Mouse (Mus musculus) cortical plate, adult 2 months (tissue): ENCODE data around the gene Armc5. TPM values are rescaled to one million over a fixed set of nuclear protein-coding genes. Genes with fewer than 3 reads are reported as not detected.

Experiments
- H3K27ac ChIP-seq: fragments of 200-500 bp; 2 replicates; pipeline ENCODE4 v1.5.1; 2012; ENCODE audit warnings: low read length, control low read depth, inconsistent platforms; ENCODE audit not compliant: insufficient read depth
- H3K4me1 ChIP-seq: fragments of 200-500 bp; 2 replicates; pipeline ENCODE4 v1.6.1; 2011; ENCODE audit warnings: low read length; ENCODE audit not compliant: control insufficient read depth, insufficient read depth
- H3K4me3 ChIP-seq: fragments of 200-500 bp; 2 replicates; pipeline ENCODE4 v1.5.1; 2011; ENCODE audit warnings: mild to moderate bottlenecking, low read length, control low read depth; ENCODE audit not compliant: insufficient read depth
- CTCF ChIP-seq: fragments of 200-500 bp; IDR thresholded peaks from 2 replicates; pipeline ENCODE4 v1.5.1; 2011; ENCODE audit warnings: mild to moderate bottlenecking, control low read depth, low read length; ENCODE audit not compliant: insufficient read depth; ENCODE audit errors: extremely low read depth
- POLR2A ChIP-seq: fragments of 200-500 bp; IDR thresholded peaks from 2 replicates; pipeline ENCODE4 v1.6.1; 2011; ENCODE audit warnings: mild to moderate bottlenecking, low read length, control low read depth; ENCODE audit not compliant: insufficient read depth; ENCODE audit errors: extremely low read depth
- polyA plus RNA-seq: library from polyadenylated mRNA; depleted of rRNA; stranded (reverse); fragments of >200 nt; gene quantifications from 2 replicates; pipeline ENCODE4 v1.2.3, GENCODE M21; 2012

Gene Armc5
- polyA plus RNA-seq, 1 experiment, result 13.0 TPM

DNA sequence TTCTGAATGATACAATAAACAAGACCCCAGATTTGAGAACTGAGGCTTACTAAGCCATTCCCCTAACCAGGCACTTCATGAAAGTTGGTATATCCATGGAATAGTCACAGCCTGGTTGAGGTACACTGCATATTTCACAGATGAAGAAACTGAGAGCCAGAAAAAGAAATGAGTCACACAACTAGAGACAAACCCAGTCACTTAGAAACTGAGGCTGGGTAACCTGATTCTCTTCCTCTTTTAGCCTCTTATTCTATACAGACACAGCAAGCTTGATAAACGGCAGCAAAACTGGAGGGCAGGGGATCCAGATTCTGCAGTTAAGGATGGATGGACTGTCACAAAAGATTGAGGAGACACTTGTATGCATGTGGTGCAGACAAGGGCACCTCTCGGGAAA is 2.3 kb upstream of the Armc5 start:
- Histone ChIP-seq H3K4me1 (peaks cover 3% of the 10 kb centered on the region; the same call in 1 of the 2 replicates), H3K4me3 (no peak overlapping the region), H3K27ac (no peak overlapping the region)
- TF ChIP-seq CTCF (no peak), POLR2A (no peak)

DNA sequence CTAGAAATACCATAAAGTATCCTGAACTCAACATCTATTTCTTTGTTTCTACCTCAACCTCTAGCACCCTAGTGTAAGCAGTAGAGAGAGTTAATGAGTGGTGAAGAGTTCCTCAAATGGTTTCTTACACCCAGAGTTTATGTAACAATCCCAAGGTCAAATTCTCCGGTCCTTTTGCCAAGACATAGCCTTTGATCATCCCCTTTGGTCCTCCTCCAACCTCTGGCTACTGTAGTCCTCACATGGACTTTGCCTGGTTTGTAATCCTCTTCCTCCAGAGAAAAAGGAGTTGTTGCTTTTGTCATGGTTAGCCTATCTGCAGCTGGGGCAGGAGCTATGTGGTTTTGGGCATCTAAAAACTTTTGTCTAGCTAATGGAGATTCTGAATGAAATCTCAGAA is 1.7 kb upstream of the Armc5 start:
- Histone ChIP-seq H3K4me1 (peaks cover 3% of the 10 kb centered on the region; the same call in 1 of the 2 replicates), H3K4me3 (no peak overlapping the region), H3K27ac (no peak overlapping the region)
- TF ChIP-seq POLR2A, result no peak
- no peak for TF ChIP-seq CTCF

DNA sequence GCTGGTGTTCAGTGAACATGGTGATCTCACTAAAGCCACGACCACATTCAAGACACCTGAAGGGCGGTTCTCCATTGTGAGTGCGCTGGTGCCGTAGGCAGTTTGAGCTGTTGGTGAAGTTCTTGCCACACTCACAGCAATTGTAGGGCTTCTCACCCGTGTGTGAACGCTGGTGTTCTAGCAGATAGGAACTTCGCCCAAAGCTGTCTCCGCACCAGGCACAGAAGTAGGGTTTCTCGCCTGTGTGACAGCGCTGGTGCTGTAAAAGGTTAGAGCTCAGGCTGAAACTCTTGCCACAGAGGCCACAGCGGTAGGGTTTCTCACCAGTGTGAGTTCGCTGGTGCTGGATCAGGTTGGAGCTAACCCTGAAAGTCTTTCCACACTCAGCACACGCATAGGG is 716 bp upstream of the Armc5 start:
- no peak for TF ChIP-seq POLR2A
- TF ChIP-seq CTCF, result no peak
- H3K4me3 ChIP-seq, result no peak overlapping the region
- H3K4me1 ChIP-seq, result peaks cover 3% of the 10 kb centered on the region; the same call in 1 of the 2 replicates
- H3K27ac ChIP-seq, result no peak overlapping the region

DNA sequence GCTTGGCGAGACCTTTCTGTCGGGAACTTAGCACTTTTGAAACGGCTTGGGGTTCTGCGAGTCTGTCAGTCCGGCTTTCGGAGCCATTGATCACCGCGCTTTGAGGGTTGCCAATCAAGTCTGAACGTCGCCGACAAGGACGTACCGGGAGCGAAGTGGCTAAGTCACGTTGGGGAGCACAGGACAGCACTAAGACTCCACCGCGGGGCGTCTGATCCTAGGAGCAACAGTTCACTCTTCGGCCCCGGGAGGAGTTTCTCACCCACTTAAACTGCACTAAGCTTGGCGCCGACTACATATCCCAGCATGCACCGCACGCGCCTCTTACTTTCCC is 418 bp downstream of the Armc5 start:
- Histone ChIP-seq H3K4me3 (peak overlapping the region; percentile 81), H3K27ac (peak overlapping the region; percentile 34), H3K4me1 (peaks cover 3% of the 10 kb centered on the region; the same call in 1 of the 2 replicates)
- TF ChIP-seq POLR2A (no peak), CTCF (no peak)

DNA sequence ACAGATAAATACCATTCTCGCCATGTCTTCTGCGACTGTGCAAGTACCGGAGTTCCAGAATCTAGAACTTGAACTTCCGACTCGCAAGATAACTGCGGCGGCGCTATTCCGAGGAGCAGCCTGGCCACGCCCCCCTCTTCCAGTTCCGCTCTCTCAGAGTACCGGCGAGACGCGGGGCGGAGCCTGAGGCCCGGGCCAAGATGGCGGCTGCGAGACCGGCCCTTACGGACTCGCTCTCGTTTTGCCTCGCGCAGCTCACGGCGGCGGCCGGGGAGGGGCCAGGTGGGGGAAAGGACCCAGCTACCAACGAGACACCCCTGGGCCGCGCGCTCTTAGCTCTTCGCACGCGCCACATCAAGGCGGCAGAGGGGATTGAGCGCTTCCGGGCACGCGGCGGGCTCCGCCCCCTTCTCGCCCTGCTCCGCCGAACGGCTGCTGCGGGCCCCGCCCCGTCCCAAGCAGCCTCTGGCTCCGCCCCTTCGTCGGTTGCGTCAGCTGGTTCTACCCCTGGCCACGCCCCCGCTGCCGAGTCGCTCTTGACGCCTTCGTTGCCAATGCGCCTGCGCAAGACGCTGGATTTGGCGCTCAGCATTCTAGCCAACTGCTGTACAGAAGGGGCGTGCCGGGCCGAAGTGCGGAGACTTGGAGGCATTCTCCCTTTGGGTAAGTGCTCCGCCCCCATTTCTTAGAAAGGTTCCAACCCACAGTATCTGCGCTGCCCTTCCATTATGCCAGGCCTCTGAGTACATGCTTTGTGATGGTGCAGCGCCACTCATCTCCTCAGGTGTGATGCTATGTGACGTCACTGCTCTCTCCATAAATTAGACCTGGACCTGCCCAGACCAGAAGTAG is 1.0 kb downstream of the Armc5 start, which contains the start of gene 9130023H24Rik:
Gene 9130023H24Rik (minus strand): TSS at position 105 of the 852 bp plus-strand sequence.
- peak within 1 kb of the TSS; percentile 94 for H3K27ac ChIP-seq
- H3K4me3 ChIP-seq, result peak within 1 kb of the TSS; percentile 81
- peaks cover 3% of the 10 kb centered on the region; the same call in 1 of the 2 replicates for H3K4me1 ChIP-seq
- TF ChIP-seq CTCF (no peak), POLR2A (peak; percentile 37; the same call in 1 of the 2 replicates)

DNA sequence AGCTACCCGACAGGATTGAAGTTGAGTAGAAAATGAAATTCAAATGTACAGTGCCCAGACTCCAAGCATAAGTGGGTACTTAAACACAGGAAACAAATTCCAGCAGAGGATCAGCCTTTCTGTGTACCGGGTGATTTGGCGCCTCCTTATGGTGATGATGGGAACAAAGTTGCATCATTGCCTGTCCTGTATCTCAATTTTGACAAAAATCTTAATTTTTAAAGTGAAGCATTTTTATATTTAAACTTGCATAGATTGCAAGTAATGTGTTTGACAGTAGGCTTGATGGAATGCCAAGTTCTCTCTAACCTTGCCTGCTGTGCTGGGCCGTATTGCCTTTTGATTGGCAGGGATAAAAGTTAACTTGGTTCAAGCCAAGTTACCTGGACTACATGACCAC is 1.8 kb downstream of the Armc5 start:
- Histone ChIP-seq H3K27ac (no peak overlapping the region), H3K4me3 (peak overlapping the region; percentile 81; the same call in 1 of the 2 replicates), H3K4me1 (peaks cover 3% of the 10 kb centered on the region; the same call in 1 of the 2 replicates)
- TF ChIP-seq POLR2A (no peak), CTCF (0 out of 2 replicates have a peak, but pooled peaks have one; percentile 16)

DNA sequence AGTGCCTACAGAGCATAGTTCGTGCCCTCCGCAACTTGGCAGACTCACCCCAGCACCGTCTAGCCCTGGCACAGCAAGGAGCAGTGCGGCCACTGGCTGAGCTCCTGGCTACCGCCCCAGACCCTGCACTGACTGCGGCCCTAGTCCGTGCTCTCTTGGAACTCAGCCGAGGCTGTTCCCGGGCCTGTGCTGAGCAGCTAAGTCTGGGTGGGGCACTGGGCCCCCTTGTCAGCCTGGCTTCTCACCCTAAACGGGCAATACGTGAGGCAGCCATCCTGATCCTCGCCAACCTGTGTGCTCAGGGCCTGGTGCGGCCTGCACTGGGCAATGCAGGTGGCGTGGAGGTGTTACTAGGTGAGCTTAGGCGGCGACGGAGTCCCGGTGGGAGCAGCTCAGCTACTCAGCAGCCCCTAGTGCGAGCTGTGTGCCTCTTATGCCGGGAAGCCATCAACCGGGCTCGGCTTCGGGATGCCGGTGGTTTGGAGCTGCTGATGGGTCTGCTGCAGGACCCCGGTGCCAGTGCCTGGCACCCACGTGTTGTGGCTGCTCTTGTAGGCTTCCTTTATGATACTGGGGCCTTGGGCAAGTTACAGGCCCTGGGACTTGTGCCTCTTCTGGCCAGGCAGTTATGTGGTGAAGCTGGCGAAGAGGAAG is 3.1 kb downstream of the Armc5 start:
- Histone ChIP-seq H3K27ac (no peak overlapping the region), H3K4me3 (no peak overlapping the region), H3K4me1 (peaks cover 3% of the 10 kb centered on the region; the same call in 1 of the 2 replicates)
- TF ChIP-seq POLR2A (no peak), CTCF (no peak)

DNA sequence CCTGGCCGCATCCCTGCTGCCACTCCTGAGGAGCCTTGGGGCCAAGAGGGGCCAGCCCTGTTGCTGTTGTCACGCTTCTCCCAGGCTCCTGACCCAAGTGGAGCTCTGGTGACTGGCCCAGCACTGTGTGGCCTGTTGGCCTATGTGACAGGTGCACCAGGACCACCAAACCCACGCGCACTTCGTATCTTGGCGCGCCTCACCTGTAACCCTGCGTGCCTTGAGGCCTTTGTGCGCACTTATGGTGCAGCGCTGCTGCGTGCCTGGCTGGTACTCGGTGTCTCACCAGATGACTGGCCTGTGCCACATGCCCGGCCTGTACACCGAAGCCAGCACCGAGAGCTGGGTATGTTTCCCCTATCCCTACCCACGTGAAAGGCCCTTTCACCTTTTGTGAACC is 5.2 kb downstream of the Armc5 start:
- no peak for TF ChIP-seq CTCF
- no peak for TF ChIP-seq POLR2A
- Histone ChIP-seq H3K4me1 (no peaks in the 10 kb centered on the region), H3K27ac (no peak overlapping the region), H3K4me3 (no peak overlapping the region)

DNA sequence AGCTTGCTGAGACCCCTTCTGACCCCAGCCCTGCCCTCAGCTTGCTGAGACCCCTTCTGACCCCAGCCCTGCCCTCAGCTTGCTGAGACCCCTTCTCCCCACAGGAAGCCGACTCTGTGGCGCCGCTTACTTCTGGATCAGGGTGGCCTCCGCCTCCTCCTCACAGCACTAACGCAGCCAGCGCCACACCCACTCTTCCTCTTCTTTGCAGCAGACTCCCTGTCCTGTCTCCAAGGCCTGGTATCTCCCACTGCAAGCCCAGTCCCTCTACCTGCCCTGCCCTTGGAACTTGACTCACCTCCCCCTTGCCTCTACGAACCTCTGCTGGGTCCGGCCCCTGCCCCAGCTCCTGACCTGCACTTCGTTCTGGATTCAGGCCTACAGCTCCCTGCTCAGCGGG is 6.8 kb downstream of the Armc5 start:
- no peak overlapping the region for H3K27ac ChIP-seq
- no peak for TF ChIP-seq CTCF
- TF ChIP-seq POLR2A, result no peak

DNA sequence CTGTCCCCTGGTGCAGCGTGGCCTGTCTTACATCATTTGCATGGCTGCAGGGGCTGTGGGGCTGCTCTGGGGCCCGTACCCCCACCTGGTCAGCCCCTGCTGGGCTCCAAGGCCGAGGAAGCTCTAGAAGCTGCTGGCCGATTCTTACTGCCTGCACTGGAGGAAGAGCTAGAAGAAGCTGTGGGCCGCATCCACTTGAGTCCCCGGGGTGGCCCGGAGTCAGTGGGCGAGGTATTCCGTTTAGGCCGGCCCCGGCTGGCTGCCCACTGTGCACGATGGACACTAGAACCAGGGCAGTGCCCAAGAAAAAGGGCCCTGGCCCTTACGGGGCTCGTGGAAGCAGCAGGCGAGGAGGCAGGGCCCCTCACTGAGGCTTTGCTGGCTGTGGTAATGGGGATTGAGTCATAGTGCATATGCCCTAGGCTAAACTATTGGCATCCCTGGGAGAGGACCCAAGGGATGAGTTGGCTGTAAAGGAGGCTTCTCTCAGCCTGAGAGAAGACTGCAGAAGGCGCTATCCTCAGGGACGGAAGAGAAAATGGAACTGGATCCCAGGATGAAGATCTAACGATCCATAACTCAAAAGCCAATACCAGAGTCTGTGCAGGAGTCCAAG is 7.4 kb downstream of the Armc5 start:
- Histone ChIP-seq H3K4me3 (no peak overlapping the region), H3K4me1 (no peaks in the 10 kb centered on the region), H3K27ac (no peak overlapping the region)
- TF ChIP-seq CTCF, result no peak
- TF ChIP-seq POLR2A, result no peak

More for the DNA sequence above, 6.8 kb downstream of the Armc5 start:
- H3K4me3 ChIP-seq, result no peak overlapping the region
- H3K4me1 ChIP-seq, result no peaks in the 10 kb centered on the region
